Mouse (Mus musculus): Measurements from ENCODE around the gene Patl1. TPM values are rescaled to one million over a fixed set of nuclear protein-coding genes. Genes with fewer than 3 reads are reported as not detected.

Gene Patl1
- 8.6 and 11.9 TPM in 2 replicates for polyA plus RNA-seq (2015; fragmentation: Nextera tagmentation; extraction: Ambion mirVana)

DNA sequence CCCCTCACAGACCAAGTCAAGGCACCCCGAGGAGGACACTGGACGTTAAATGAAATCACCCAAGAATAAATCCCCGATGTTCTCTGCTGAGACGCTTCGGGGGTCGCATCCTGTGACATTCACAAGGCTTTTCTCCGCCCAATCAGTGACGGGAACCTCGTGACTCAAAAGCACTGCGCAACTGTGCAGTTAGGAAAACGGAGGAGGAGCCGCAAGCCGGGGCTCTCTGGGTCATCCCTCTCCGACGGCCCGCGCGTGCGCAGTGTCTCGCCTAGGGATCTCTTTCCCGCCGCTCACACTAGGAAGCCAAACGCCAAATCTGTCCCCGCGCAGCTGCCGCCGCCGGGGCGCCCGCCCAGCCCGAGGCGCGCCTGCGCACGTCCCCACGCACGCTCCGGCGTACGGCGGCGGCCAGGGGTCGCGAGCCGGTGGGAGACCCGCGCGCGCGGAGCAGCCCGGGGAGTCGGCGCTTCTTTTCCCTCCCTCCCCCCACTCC lies at the start of gene Patl1:
Gene Patl1, plus strand, starts transcription at position 363 of the 496 bp plus-strand sequence.

GRCm38 (mm10) chr19:11875006-11875405 lies 37.2 kb upstream of the Patl1 start, which contains the start of gene Olfr1419:
Olfr1419 (minus strand) TSS chr19:11875106.

GRCm38 (mm10) chr19:11886265-11886664 lies 25.9 kb upstream of the Patl1 start, which contains the start of gene Olfr1420:
Olfr1420 (plus strand) TSS chr19:11886565.

GRCm38 (mm10) chr19:11965023-11965942 lies 53.1 kb downstream of the Patl1 start, which contains the start of gene Osbp:
Osbp (plus strand) TSS chr19:11965941.

Small RNA genes lying within 50 kb of the gene (microRNA-seq; reads per million reads assigned to microRNA genes)
- gene Mir6994 = 10.7 reads per million, percentile 22 among the genes with 10 or more reads in this experiment

Other genes starting within 250 kb of the Patl1 start
- not detected in 2 replicates for gene Oosp1, start 221.2 kb upstream of the Patl1 start, polyA plus RNA-seq (2015; fragmentation: Nextera tagmentation; extraction: Ambion mirVana)
- not detected in 2 replicates for gene Oosp3, start 215.3 kb upstream of the Patl1 start, polyA plus RNA-seq (2015; fragmentation: Nextera tagmentation; extraction: Ambion mirVana)
- not detected in 2 replicates for gene Gif, start 164.8 kb upstream of the Patl1 start, polyA plus RNA-seq (2015; fragmentation: Nextera tagmentation; extraction: Ambion mirVana)
- 56.0 and 56.6 TPM in 2 replicates for gene Mrpl16, start 142.0 kb upstream of the Patl1 start, polyA plus RNA-seq (2015; fragmentation: Nextera tagmentation; extraction: Ambion mirVana)
- gene Stx3, start 93.0 kb upstream of the Patl1 start, polyA plus RNA-seq (2015; fragmentation: Nextera tagmentation; extraction: Ambion mirVana) = 13.8 and 16.3 TPM in 2 replicates
- not detected in 2 replicates for gene Olfr1417, start 73.2 kb upstream of the Patl1 start, polyA plus RNA-seq (2015; fragmentation: Nextera tagmentation; extraction: Ambion mirVana)
- not detected in 2 replicates for gene Olfr1418, start 51.3 kb upstream of the Patl1 start, polyA plus RNA-seq (2015; fragmentation: Nextera tagmentation; extraction: Ambion mirVana)
- not detected in 2 replicates for gene Olfr1419, start 37.3 kb upstream of the Patl1 start, polyA plus RNA-seq (2015; fragmentation: Nextera tagmentation; extraction: Ambion mirVana)
- 0.17 TPM in 1 of 2 replicates, not detected in the other for gene Olfr1420, start 25.8 kb upstream of the Patl1 start, polyA plus RNA-seq (2015; fragmentation: Nextera tagmentation; extraction: Ambion mirVana)
- gene Osbp, start 53.5 kb downstream of the Patl1 start, polyA plus RNA-seq (2015; fragmentation: Nextera tagmentation; extraction: Ambion mirVana) = 3.9 and 4.6 TPM in 2 replicates
- not detected in 2 replicates for gene Olfr1423, start 128.9 kb downstream of the Patl1 start, polyA plus RNA-seq (2015; fragmentation: Nextera tagmentation; extraction: Ambion mirVana)
- not detected in 2 replicates for gene Olfr1424, start 150.3 kb downstream of the Patl1 start, polyA plus RNA-seq (2015; fragmentation: Nextera tagmentation; extraction: Ambion mirVana)
- not detected in 2 replicates for gene Olfr1425, start 165.3 kb downstream of the Patl1 start, polyA plus RNA-seq (2015; fragmentation: Nextera tagmentation; extraction: Ambion mirVana)
- not detected in 2 replicates for gene Olfr1426, start 179.6 kb downstream of the Patl1 start, polyA plus RNA-seq (2015; fragmentation: Nextera tagmentation; extraction: Ambion mirVana)
- gene Olfr1427, start 190.9 kb downstream of the Patl1 start, polyA plus RNA-seq (2015; fragmentation: Nextera tagmentation; extraction: Ambion mirVana) = not detected in 2 replicates
- not detected in 2 replicates for gene Olfr1428, start 203.5 kb downstream of the Patl1 start, polyA plus RNA-seq (2015; fragmentation: Nextera tagmentation; extraction: Ambion mirVana)
- gene Olfr76, start 210.8 kb downstream of the Patl1 start, polyA plus RNA-seq (2015; fragmentation: Nextera tagmentation; extraction: Ambion mirVana) = not detected in 2 replicates

Measured in neural tube, postnatal 0 days (tissue).